Mouse (Mus musculus) cortical plate, adult 2 months (tissue): ENCODE results near the gene Slc10a7.

Experiments used
- CTCF ChIP-seq: fragments of 200-500 bp; IDR thresholded peaks from 2 replicates; pipeline ENCODE4 v1.5.1; 2011; ENCODE audit warnings: mild to moderate bottlenecking, control low read depth, low read length; ENCODE audit not compliant: insufficient read depth; ENCODE audit errors: extremely low read depth
- POLR2A ChIP-seq: fragments of 200-500 bp; IDR thresholded peaks from 2 replicates; pipeline ENCODE4 v1.6.1; 2011; ENCODE audit warnings: mild to moderate bottlenecking, low read length, control low read depth; ENCODE audit not compliant: insufficient read depth; ENCODE audit errors: extremely low read depth

DNA sequence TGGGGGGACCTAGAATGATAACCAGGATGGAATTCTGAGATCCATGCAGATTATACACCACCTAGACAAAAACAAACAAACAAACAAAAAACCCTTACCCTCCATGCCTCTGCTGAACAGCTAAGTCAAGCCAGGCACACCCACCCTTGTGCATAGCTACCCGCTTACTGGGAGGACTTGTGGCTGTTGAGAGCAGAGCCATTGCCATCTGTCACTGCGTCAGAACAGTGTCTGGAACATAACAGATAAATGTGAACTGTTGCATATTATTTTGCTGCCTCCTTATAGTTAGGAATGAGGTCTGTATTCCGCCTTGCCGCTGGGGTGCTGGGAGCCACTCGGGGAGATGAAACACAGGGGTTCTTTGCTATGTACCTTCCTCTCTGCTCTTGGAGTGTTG lies 212.4 kb downstream of the Slc10a7 start:
- TF ChIP-seq POLR2A = no peak
- TF ChIP-seq CTCF = no peak
